Mouse (Mus musculus): ENCODE results near the gene Axin1. TPM values are rescaled to one million over a fixed set of nuclear protein-coding genes. Genes with fewer than 3 reads are reported as not detected.

The Axin1 gene
- total and polyA plus RNA-seq, 3 experiments, result 17.6 to 39.3 (median 38.5) TPM

GRCm38 (mm10) chr17:26240120-26240790 is 101.8 kb downstream of the Axin1 start:
- no peak for DNase-seq

GRCm38 (mm10) chr17:26240990-26241389 is 102.5 kb downstream of the Axin1 start:
- peak; percentile 48 for DNase-seq

GRCm38 (mm10) chr17:26243471-26244100 is 105.1 kb downstream of the Axin1 start:
- peak; percentile 88 for DNase-seq

- peak; percentile 97 for DNase-seq
These were observed 105.8 kb downstream of the Axin1 start, which contains the start of gene Fam234a for GRCm38 (mm10) chr17:26244101-26244841. Fam234a (minus strand) TSS chr17:26244242.

Other genes with a start within 250 kb of the Axin1 start
- 10 to 100 TPM; 21.1 to 27.3 TPM for gene Rab40c, start 219.0 kb upstream of the Axin1 start, total RNA-seq (2021)
- gene Rab40c, start 219.0 kb upstream of the Axin1 start, polyA plus RNA-seq (2012; rRNA removed), result 52.1 and 68.8 TPM in 2 replicates
- gene Pigq, start 193.8 kb upstream of the Axin1 start, total RNA-seq (2021), result 100 to 1,000 TPM; 105 to 121 TPM
- 160 and 187 TPM in 2 replicates for gene Pigq, start 193.8 kb upstream of the Axin1 start, polyA plus RNA-seq (2012; rRNA removed)
- gene Nhlrc4, start 193.7 kb upstream of the Axin1 start, total RNA-seq (2021), result not detected
- gene Nhlrc4, start 193.7 kb upstream of the Axin1 start, polyA plus RNA-seq (2012; rRNA removed), result not detected in 2 replicates
- not detected for gene A930017K11Rik, start 186.1 kb upstream of the Axin1 start, total RNA-seq (2021)
- 0.13 TPM in 1 of 2 replicates, not detected in the other for gene A930017K11Rik, start 186.1 kb upstream of the Axin1 start, polyA plus RNA-seq (2012; rRNA removed)
- 10 to 100 TPM; 16.3 to 18.1 TPM for gene Capn15, start 152.9 kb upstream of the Axin1 start, total RNA-seq (2021)
- gene Capn15, start 152.9 kb upstream of the Axin1 start, polyA plus RNA-seq (2012; rRNA removed), result 49.0 and 51.5 TPM in 2 replicates
- gene Rab11fip3, start 69.1 kb upstream of the Axin1 start, total RNA-seq (2021), result 10 to 100 TPM; 21.8 to 22.5 TPM
- gene Rab11fip3, start 69.1 kb upstream of the Axin1 start, polyA plus RNA-seq (2012; rRNA removed), result 23.8 and 30.7 TPM in 2 replicates
- 10 to 100 TPM; 24.2 to 25.2 TPM for gene Decr2, start 48.4 kb upstream of the Axin1 start, total RNA-seq (2021)
- gene Decr2, start 48.4 kb upstream of the Axin1 start, polyA plus RNA-seq (2012; rRNA removed), result 8.5 and 10.2 TPM in 2 replicates
- gene Nme4, start 43.1 kb upstream of the Axin1 start, total RNA-seq (2021), result 1 to 10 TPM; 2.5 to 5.1 TPM
- gene Nme4, start 43.1 kb upstream of the Axin1 start, polyA plus RNA-seq (2012; rRNA removed), result 19.4 and 23.9 TPM in 2 replicates
- gene Tmem8, start 25.4 kb upstream of the Axin1 start, total RNA-seq (2021), result 1 to 10 TPM; 7.8 to 8.4 TPM
- gene Tmem8, start 25.4 kb upstream of the Axin1 start, polyA plus RNA-seq (2012; rRNA removed), result 25.4 and 26.9 TPM in 2 replicates
- gene Mrpl28, start 15.2 kb upstream of the Axin1 start, total RNA-seq (2021), result 10 to 100 TPM; 77.7 to 87.8 TPM
- 78.6 and 81.4 TPM in 2 replicates for gene Mrpl28, start 15.2 kb upstream of the Axin1 start, polyA plus RNA-seq (2012; rRNA removed)
- gene Pdia2, start 60.4 kb downstream of the Axin1 start, total RNA-seq (2021), result 1 to 10 TPM in 1 of 2 experiments, under 1 TPM in 1; 0.63 to 1.3 TPM
- 0.44 and 0.56 TPM in 2 replicates for gene Pdia2, start 60.4 kb downstream of the Axin1 start, polyA plus RNA-seq (2012; rRNA removed)
- 10 to 100 TPM; 31.9 to 37.2 TPM for gene Rgs11, start 64.3 kb downstream of the Axin1 start, total RNA-seq (2021)
- 147 and 149 TPM in 2 replicates for gene Rgs11, start 64.3 kb downstream of the Axin1 start, polyA plus RNA-seq (2012; rRNA removed)
- gene Arhgdig, start 69.1 kb downstream of the Axin1 start, total RNA-seq (2021), result 10 to 100 TPM; 11.4 to 16.3 TPM
- gene Arhgdig, start 69.1 kb downstream of the Axin1 start, polyA plus RNA-seq (2012; rRNA removed), result 9.8 and 13.7 TPM in 2 replicates
- gene Fam234a, start 105.6 kb downstream of the Axin1 start, total RNA-seq (2021), result 100 to 1,000 TPM; 110 to 137 TPM
- 103 and 112 TPM in 2 replicates for gene Fam234a, start 105.6 kb downstream of the Axin1 start, polyA plus RNA-seq (2012; rRNA removed)
- gene Luc7l, start 114.2 kb downstream of the Axin1 start, total RNA-seq (2021), result 10 to 100 TPM; 44.3 to 58.6 TPM
- 26.4 and 30.5 TPM in 2 replicates for gene Luc7l, start 114.2 kb downstream of the Axin1 start, polyA plus RNA-seq (2012; rRNA removed)

Data from adrenal gland, adult 2 months (tissue).